Mouse (Mus musculus) CD4-positive, CD25-positive, alpha-beta regulatory T cell, adult 2 months (primary cell): Measurements from ENCODE around the gene Katna1.
A peak's percentile ranks its signal among the peaks of the same experiment; 100 is the strongest.

Experiments
- DNase-seq: peaks from one replicate; pipeline ENCODE4 v3.0.0-alpha.2; 2012; ENCODE audit warnings: low read depth, low spot score

Gene Katna1

DNA sequence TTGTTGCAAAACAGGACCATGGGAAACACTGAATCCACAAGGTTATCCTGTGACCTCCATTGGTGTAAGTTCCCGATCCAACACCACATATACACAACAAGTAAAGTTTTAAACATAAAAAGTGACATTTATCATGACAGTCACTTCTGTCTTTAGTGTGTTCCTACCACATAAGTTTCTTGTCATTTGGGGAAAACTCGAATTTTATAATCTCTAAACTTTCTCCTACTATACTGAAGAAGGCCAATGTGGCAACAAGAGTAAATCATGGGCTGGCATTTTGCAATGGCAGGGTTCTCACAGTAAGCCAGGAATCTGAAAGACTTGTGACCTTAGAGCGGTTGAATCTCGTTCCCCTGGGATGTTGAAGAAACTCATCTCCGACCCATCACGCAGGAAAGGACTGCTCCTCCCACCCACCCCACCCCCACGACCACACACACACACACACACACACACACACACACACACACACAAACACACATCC lies 54.0 kb downstream of the Katna1 start:
- no peak for DNase-seq

DNA sequence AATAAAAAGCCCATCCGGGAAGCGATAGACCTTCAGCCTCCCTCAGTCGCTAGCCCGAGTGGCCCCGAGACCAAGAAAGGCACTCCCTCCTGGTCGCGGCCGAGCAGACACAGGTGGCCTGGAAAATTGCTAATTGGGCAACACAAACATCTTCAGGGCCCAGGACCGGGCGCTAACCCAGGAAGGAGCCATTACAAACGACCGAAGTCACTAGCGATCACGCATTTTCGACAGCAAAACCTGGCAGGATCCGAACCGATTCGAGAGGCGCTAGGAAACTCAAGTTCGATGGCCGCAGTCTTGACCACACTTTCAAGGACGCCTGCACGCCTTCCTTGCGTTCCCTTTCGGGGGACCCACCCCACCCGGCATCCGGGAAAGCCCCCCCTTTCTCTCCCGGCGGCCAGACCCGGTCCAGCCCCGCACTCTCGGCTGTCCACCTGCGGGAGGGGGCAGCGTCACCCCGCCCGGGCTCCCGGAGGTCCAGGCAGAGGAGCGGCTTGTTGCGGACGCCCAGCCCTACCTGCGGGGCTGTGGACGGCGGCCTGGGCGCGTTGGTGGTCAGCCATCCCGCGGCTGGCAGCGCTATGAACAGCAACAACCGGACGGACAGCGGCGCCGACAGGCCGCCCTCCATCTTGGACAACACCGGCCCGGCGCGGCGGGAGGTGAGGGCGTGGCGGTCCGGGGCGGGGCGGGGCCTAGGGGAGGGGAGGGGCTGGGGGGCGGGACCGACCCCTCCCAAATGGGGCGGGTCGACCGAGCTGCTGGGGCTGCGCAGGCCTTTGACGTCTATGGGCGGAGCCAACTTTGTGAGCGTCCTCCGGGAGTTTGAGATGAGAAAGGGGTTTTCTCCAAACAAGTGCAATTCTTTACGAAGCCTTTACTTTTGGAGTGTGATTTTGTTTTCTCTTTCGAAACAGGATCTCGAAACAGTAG lies 54.7 kb downstream of the Katna1 start:
- peak; percentile 96 for DNase-seq

DNA sequence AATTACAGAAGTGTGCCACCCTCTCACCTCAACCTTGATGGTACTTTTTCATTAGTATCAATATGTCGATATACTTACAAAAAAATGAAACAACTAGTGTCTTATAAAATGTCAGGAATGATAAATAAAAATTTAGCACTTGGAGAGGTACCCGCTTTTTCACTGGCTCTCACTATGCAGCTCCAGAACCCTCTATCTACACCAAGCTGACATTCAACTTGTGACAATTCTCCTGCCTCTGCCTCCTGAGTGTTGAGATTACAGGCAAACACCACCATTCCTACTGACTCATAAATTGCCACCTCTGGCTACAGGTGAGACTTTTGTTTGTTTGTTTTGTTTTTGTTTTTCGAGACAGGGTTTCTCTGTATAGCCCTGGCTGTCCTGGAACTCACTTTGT lies 55.4 kb downstream of the Katna1 start:
- no peak for DNase-seq

DNA sequence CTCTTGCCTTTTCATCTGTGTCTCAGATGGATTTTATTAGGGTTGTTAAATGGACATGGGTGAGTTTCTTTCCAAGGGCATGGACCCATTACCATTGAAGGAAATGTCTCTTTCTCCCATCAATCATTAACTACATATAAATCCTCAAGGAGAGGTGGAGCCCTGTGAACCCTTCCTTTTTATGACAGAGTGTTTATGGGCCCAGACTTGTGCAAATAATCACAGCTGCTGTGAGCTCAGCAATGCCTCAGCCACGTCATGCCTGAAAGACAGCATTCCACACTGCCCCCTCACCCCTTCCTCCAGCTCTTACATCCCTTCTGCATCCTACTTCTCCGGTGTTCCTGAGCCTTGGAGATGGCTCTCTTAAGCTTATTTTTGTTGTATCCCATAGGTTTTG lies 61.5 kb downstream of the Katna1 start:
- DNase-seq, result no peak

DNA sequence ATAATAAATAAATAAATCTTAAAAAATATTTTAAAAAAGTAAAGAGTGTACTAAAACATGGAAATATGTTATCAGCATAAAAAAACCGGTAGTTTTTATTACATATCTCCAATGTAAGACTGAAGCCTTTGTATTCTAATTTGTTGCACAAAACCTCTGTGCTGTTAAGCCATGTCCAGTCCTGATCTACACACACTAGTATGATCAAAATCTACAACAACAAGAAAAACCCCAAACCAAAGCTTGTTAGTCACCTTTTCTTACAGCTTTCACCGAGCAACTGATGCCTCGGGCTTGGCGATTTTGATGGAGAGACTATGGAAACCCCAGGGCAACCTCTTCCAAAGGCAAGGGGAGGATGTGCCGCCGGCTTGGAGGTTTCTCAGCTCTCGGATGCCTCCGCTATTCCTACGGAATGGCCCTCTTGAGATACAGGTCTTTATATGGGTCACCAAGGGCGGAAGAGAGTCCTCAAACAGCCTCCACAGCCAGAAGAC lies 66.5 kb downstream of the Katna1 start:
- no peak for DNase-seq

DNA sequence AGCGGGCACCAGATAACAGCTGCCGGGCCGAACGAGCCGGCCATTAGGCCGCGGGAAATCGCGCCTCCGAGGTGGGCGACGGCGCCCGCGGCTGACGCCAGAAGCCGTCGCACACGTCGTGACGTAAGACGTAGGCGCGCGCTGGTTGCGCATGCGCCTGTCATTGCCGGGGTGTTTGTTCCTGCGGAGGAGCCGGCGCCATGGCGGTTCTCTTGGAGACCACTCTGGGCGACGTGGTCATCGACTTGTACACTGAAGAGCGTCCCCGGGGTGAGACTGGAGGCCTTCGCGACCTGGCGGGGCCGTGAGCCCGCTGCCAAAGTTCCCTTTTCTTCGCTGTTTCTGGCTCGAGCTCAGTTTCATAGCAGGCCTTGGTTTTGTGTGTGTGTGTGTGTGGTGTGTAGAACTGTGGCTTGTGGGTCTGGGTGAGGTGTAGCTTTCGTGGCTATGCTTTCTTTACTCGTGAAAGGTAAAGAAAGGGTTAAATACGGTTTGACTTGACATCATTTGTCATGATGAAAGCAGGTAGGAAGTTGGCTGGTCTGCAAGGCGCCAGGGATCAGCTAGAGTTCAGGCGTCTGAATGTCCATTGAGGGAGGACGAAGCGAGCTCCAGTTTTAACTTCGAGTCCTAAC lies 67.1 kb downstream of the Katna1 start, which contains the start of the genes Ginm1 and Ppil4:
Ginm1 (minus strand) TSS at position 74 of the 635 bp plus-strand sequence.
Ppil4 (plus strand) TSS at position 141 of the 635 bp plus-strand sequence.
- DNase-seq, result peak; percentile 96

DNA sequence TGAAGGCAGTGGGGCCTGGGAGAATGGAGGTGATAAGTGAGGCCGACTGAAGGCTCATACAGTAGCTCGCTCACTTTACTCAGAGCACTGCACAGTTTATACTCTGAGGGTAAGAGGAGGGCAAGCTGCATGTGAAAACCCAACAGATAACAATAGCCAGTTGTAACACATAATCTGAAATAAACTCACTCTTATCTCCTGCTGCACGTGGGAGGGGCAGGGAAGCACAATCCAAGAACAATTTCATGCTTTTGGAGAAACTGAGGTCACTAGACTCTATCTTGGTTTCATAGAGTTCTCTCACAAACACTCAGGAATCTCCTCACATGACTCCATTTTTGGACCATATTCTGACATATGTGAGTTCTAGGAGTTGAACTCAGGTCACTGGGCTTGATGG lies 75.5 kb downstream of the Katna1 start:
- no peak for DNase-seq

DNA sequence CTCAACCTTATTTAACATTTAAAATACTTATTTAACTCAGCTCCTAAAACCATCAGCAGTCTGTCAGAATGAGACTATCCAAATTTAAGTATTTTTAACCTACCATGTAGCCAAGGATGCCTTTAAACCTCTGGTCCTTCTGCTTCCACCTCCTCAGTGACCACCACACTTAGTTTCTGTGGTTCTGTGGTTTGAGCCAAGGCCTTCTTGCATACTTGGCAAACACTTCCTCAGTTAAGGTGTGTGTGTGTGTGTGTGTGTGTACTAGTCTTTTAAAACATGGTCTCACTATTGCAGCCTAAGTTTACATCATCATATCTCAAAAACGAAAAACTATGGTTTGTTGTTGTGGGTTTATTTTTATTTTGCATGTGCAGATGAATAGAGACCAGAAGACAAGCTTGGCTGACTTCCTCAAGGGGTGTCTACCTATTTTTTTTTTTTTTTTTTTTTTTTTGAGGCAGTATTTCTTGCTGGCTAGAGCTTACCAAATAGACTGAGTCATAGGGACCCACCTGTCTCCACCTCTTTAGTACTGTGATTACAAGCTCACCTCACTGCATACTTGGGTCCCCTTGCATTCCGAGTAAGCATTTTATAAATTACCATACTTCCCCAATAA lies 76.8 kb downstream of the Katna1 start:
- DNase-seq, result no peak

DNA sequence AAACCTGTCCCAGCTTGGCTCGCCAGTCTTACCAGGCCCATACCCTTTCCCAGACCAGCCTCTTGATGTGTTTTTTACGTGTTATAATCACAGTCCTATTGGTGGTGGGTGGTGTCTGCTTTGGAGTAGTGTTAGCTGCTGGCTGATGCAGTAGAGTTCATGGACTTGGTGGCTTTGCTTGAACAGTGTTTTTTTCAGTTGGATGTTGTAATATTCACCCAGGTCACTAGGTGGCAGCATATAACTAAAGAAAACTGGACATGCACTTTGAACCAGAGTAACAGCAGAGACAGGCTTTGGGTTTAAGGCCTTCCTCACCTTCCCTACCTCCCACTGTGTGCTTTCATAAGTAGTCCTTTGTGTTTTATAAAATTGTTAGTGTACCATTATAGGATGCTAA lies 84.1 kb downstream of the Katna1 start:
- DNase-seq, result peak; percentile 83
